Mouse (Mus musculus): ENCODE results near the gene Kng1. TPM values are rescaled to one million over a fixed set of nuclear protein-coding genes. Genes with fewer than 3 reads are reported as not detected.

The Kng1 gene
- polyA plus RNA-seq, 1 experiment from 2014 or later, result 42.4 TPM

DNA sequence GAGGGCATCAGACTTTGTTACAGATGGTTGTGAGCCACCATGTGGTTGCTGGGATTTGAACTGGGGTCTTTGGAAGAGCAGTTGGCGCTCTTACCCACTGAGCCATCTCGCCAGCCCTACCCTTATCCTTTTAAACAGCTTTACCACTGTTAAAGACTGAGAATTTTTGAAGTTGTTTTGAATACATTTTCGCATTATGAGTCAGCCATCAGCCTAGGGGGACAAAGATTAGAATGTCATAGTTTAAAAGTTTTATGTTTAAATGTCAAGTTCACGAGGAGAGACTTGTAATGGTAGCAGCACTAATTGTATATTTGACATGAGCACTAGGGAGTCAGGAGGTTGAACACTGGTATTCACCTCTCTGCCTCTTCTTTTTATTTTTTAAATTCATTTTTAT, 65.4 kb downstream of the Kng1 start:
- H3K36me3 ChIP-seq, result peaks cover 15% of the 10 kb centered on the region

GRCm38 (mm10) chr16:23124398-23124797, 66.7 kb downstream of the Kng1 start:
- no peaks in the 10 kb centered on the region for H3K27me3 ChIP-seq (replicated peaks)
- WGBS, result 89% methylated on average over 4 of the region's 4 CpGs
- H3K4me2 ChIP-seq, result no peak overlapping the region
- H3K27ac ChIP-seq, result no peak overlapping the region
- H3K4me3 ChIP-seq (replicated peaks), result no peak overlapping the region
- peaks cover 15% of the 10 kb centered on the region for H3K36me3 ChIP-seq
- no peaks in the 10 kb centered on the region for H3K9me3 ChIP-seq
- no peak for ATAC-seq (ENCODE audit: insufficient read depth, low FRiP score, low read depth)
- no peak overlapping the region for H3K9ac ChIP-seq
- peaks cover 10% of the 10 kb centered on the region; the same call in 1 of the 2 replicates for H3K4me1 ChIP-seq

More for the DNA sequence above, 65.4 kb downstream of the Kng1 start:
- Histone ChIP-seq H3K4me3 (replicated peaks) (no peak overlapping the region), H3K9me3 (no peaks in the 10 kb centered on the region), H3K27me3 (replicated peaks) (no peaks in the 10 kb centered on the region), H3K9ac (no peak overlapping the region), H3K4me1 (peaks cover 6% of the 10 kb centered on the region; the same call in 1 of the 2 replicates), H3K4me2 (no peak overlapping the region), H3K27ac (no peak overlapping the region)
- 95% methylated on average over 4 of the region's 4 CpGs for WGBS
- no peak for ATAC-seq (ENCODE audit: insufficient read depth, low FRiP score, low read depth)

GRCm38 (mm10) chr16:23127311-23127672, 69.6 kb downstream of the Kng1 start:
- peaks cover 2% of the 10 kb centered on the region for H3K36me3 ChIP-seq
- H3K4me2 ChIP-seq, result peak overlapping the region; percentile 76
- peak overlapping the region; percentile 98 for H3K27ac ChIP-seq
- peak overlapping the region; percentile 89 for H3K9ac ChIP-seq
- peak overlapping the region; percentile 73 for H3K4me3 ChIP-seq (replicated peaks)
- ATAC-seq (ENCODE audit: insufficient read depth, low FRiP score, low read depth), result no peak; the same call in 1 of the 2 replicates
- peaks cover 10% of the 10 kb centered on the region; the same call in 1 of the 2 replicates for H3K4me1 ChIP-seq
- H3K27me3 ChIP-seq (replicated peaks), result no peaks in the 10 kb centered on the region
- 0% methylated on average over 4 of the region's 4 CpGs for WGBS
- no peaks in the 10 kb centered on the region for H3K9me3 ChIP-seq

GRCm38 (mm10) chr16:23127673-23128375, 70.2 kb downstream of the Kng1 start, which contains the start of gene Rfc4:
TSS of gene Rfc4 (minus strand) at chr16:23127737.
- Histone ChIP-seq H3K9ac (peak within 1 kb of the TSS; percentile 89), H3K4me2 (peak within 1 kb of the TSS; percentile 76), H3K9me3 (no peaks in the 10 kb centered on the region), H3K36me3 (no peaks in the 10 kb centered on the region), H3K27me3 (replicated peaks) (no peaks in the 10 kb centered on the region), H3K4me1 (peaks cover 10% of the 10 kb centered on the region; the same call in 1 of the 2 replicates), H3K27ac (peak within 1 kb of the TSS; percentile 98), H3K4me3 (replicated peaks) (peak within 1 kb of the TSS; percentile 73)
- WGBS, result under 1% methylated on average over 51 of the region's 51 CpGs
- peak; percentile 93 for ATAC-seq (ENCODE audit: insufficient read depth, low FRiP score, low read depth)

GRCm38 (mm10) chr16:23130303-23130702, 72.6 kb downstream of the Kng1 start:
- Histone ChIP-seq H3K4me3 (replicated peaks) (no peak overlapping the region), H3K27me3 (replicated peaks) (no peaks in the 10 kb centered on the region), H3K4me1 (peaks cover 10% of the 10 kb centered on the region; the same call in 1 of the 2 replicates), H3K4me2 (no peak overlapping the region), H3K27ac (no peak overlapping the region), H3K36me3 (no peaks in the 10 kb centered on the region), H3K9me3 (no peaks in the 10 kb centered on the region), H3K9ac (no peak overlapping the region)
- no peak for ATAC-seq (ENCODE audit: insufficient read depth, low FRiP score, low read depth)
- WGBS, result 87% methylated on average over 3 of the region's 3 CpGs

Small RNA genes within 50 kb of the gene (microRNA-seq; reads per million reads assigned to microRNA genes)
- not detected for gene Gm49346

Other genes with a start within 250 kb of the Kng1 start
- gene Crygs, start 246.3 kb upstream of the Kng1 start, polyA plus RNA-seq (2015; fragmentation: Nextera tagmentation; extraction: Ambion mirVana), result not detected in 2 replicates
- gene Tbccd1, start 200.2 kb upstream of the Kng1 start, polyA plus RNA-seq (2015; fragmentation: Nextera tagmentation; extraction: Ambion mirVana), result 32.3 and 34.2 TPM in 2 replicates
- 113 and 129 TPM in 2 replicates for gene Dnajb11, start 200.0 kb upstream of the Kng1 start, polyA plus RNA-seq (2015; fragmentation: Nextera tagmentation; extraction: Ambion mirVana)
- 32.5 and 114 TPM in 2 replicates for gene Ahsg, start 166.6 kb upstream of the Kng1 start, polyA plus RNA-seq (2015; fragmentation: Nextera tagmentation; extraction: Ambion mirVana)
- 0.24 and 0.72 TPM in 2 replicates for gene Fetub, start 139.5 kb upstream of the Kng1 start, polyA plus RNA-seq (2015; fragmentation: Nextera tagmentation; extraction: Ambion mirVana)
- 0.12 TPM in 1 of 2 replicates, not detected in the other for gene Hrg, start 106.8 kb upstream of the Kng1 start, polyA plus RNA-seq (2015; fragmentation: Nextera tagmentation; extraction: Ambion mirVana)
- 0.50 and 2.0 TPM in 2 replicates for gene Kng2, start 28.4 kb upstream of the Kng1 start, polyA plus RNA-seq (2015; fragmentation: Nextera tagmentation; extraction: Ambion mirVana)
- 224 and 234 TPM in 2 replicates for gene Eif4a2, start 49.6 kb downstream of the Kng1 start, polyA plus RNA-seq (2015; fragmentation: Nextera tagmentation; extraction: Ambion mirVana)
- 109 and 117 TPM in 2 replicates for gene Rfc4, start 69.9 kb downstream of the Kng1 start, polyA plus RNA-seq (2015; fragmentation: Nextera tagmentation; extraction: Ambion mirVana)
- 0.10 TPM in 1 of 2 replicates, not detected in the other for gene Adipoq, start 88.7 kb downstream of the Kng1 start, polyA plus RNA-seq (2015; fragmentation: Nextera tagmentation; extraction: Ambion mirVana)
- 16.3 and 18.0 TPM in 2 replicates for gene St6gal1, start 166.9 kb downstream of the Kng1 start, polyA plus RNA-seq (2015; fragmentation: Nextera tagmentation; extraction: Ambion mirVana)